Mouse (Mus musculus): Measurements from ENCODE around the gene Slc17a2.
"Not testable (repeated sequence)": the region's sequence is repeated elsewhere in the genome, so short reads cannot be mapped to it uniquely, and the experiment has no call there.

The Slc17a2 gene

DNA sequence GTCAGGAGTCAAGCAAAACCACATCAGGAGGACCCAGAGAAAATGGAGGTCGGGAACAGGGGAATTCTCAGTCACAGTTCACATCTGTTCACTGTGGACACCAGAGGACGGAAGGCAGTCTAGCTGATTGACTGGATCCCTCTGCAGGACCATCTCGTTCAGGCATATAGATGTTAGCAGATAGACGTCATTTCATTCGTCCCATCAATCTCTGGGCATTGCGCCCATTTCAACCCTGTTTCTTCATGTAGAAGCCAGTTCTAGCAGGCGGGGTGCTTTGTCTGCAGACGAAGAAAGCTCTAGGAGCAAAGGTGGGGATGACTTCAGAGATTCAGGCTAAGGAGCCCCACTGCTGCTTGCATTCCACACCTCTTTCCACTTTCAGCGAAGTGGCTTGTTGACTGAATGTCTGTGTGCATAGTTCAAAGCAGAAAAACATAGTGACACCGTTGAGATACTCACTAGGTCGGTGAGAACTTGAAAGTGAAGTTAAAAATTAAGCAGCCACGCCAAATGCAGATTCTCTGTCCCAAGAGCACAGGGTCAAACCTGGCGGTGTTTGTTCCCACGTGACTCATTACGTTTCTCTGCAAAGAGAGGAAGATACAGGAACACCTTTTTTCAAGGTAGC, at the start of gene Slc17a2:
Slc17a2 (plus strand) TSS at position 572 of the 631 bp plus-strand sequence.
- DNase-seq: no peak

DNA sequence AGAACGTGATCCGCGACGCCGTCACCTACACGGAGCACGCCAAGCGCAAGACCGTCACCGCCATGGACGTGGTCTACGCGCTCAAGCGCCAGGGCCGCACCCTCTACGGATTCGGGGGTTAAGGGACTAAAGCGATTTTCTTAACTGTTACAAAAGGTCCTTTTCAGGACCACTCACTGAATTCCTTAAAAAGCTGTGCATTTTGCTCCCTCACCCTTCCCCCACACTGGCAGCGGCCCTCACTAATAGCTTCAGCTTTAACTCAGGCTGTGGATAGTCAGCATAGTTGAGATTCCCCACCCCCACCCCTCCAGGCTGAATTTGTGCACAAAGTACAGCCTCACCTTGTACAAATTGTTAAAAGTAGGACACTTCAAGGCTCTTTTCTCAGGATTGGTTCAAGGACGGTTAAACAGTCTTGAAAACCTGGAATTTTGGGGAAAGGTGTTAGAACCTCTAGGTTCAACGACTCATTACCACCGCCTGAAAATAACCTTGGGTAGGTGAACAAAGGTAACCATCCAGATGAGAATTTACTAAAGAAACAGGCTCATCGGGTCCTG, 49.5 kb upstream of the Slc17a2 start:
- peak; percentile 29 for DNase-seq

- DNase-seq: no peak
These were observed 48.9 kb upstream of the Slc17a2 start for GRCm38 (mm10) chr13:23757921-23758320.

- DNase-seq: no peak
These were observed 47.5 kb upstream of the Slc17a2 start for GRCm38 (mm10) chr13:23759251-23759771.

GRCm38 (mm10) chr13:23759916-23760239, 46.9 kb upstream of the Slc17a2 start:
- DNase-seq: no peak

DNA sequence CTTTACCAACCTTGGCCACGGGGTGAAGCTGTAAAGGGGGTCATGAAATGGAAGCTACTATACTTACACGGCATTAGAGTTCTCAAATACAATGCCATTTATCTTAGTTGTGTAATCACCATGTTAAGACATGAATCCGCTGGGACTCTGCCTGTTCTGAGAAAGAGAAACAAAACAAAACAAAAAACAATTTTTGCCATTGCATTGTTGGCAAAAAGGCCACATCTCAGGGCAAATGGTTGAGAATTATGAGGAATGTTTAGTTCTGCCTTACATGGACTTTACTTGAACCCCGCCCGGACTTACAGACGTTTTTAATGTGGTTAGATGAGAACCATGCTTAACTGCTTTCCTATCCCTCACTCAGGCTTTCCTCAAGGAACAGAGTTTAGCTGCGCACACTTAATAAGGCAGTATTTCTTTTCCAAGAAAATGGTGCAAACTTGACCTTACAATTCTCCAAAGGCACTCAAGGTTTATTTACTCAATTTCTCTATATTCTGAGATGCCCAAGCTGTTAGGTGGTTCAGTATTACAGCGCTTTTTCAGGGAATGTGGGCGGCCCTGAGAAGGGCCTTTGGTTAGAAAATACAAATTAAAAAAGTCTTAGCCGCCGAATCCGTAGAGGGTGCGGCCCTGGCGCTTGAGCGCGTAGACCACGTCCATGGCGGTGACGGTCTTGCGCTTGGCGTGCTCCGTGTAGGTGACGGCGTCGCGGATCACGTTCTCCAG, 46.4 kb upstream of the Slc17a2 start:
- DNase-seq: peak; percentile 57

GRCm38 (mm10) chr13:23760972-23761864, 45.6 kb upstream of the Slc17a2 start, which contains the start of gene Hist1h4a:
Hist1h4a (minus strand) TSS chr13:23761230.
- DNase-seq: peak; percentile 99

GRCm38 (mm10) chr13:23761871-23762821, 44.6 kb upstream of the Slc17a2 start, which contains the start of gene Hist1h3a:
Hist1h3a (minus strand) TSS chr13:23762386.
- peak; percentile 74 for DNase-seq

DNA sequence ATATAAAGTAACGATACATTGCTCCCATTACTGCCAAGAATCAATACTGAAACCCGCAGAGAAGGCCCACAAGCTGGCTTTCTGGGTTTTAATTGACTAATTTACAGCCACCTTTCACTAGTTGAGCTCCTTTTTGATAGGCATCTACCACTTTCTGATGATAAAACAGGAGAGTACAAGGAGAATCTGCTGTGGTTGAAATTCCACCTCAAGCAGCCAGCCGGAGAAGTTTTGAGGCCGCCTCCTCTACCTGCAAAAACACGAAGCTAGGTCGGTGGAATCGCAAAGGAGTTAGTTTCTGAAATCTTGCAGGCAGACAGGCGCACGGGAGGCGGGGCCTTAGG, 43.6 kb upstream of the Slc17a2 start:
- no peak for DNase-seq

GRCm38 (mm10) chr13:23763586-23764323, 43.0 kb upstream of the Slc17a2 start, which contains the start of gene Hist1h1a:
Hist1h1a (plus strand) TSS chr13:23763666.
- peak; percentile 93 for DNase-seq

GRCm38 (mm10) chr13:23764324-23765171, 42.2 kb upstream of the Slc17a2 start:
- no peak for DNase-seq

- DNase-seq: no peak
These were observed 41.6 kb upstream of the Slc17a2 start for GRCm38 (mm10) chr13:23765172-23765513.

DNA sequence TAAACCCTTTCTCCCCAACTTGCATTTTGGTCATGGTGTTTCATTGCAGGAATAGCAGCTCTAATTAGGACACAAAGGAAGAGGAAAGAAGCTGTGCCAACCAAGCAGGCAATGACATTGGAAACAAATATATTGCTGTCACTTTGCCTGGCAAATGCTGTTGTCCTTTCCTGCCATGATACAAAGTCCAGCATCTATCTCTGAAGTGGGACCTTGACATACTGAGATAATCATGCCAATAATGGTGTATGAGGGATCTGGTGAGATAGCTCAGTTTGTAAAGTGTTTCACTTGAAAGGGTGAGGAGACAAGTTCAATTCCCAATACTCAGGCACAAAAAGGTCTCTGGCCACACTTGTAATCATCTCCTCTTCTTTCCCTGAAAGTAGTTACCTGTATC, 40.0 kb upstream of the Slc17a2 start:
- no peak for DNase-seq

- DNase-seq: no peak
These were observed 37.9 kb upstream of the Slc17a2 start for GRCm38 (mm10) chr13:23768834-23769397.

- not testable (repeated sequence) for DNase-seq
These were observed 37.2 kb upstream of the Slc17a2 start, which contains the start of gene Trim38 for GRCm38 (mm10) chr13:23769613-23770012. Trim38 (plus strand) TSS chr13:23769913.

DNA sequence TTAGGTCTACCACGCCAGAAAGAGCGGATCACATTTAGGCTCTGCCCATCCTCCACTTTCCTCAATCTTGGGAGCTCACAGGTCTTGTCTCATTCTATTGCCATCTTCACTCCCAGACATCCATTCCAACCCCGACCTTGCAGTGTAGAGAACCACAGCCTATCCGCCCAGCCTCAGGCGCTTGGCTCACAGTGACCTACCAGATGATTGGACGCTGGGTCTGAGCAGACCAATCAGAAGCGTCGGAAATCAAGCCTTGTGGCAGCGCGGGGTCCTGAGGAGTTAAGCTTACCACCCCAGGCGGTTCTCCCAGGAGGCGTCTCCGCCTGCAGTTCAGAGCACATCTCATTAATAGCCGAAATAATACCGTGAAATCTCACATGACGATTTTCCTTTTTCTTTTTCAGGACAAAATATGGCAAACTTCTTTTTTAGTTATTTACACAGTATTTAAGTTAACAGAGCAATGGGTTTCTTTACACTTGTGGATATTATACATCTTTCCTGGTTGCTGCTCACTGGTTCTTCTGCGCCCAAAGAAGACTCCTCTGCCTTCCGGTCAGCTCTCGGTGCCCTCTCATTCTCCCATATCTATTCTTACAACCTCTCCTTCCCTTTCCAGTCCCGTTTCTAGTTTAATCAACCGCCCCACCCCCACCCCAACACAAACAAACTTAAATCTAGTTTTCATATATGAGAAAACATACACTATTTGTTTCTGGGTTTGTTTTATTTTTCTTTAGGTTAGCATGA, 34.1 kb upstream of the Slc17a2 start:
- no peak for DNase-seq

- no peak for DNase-seq
These were observed 28.5 kb upstream of the Slc17a2 start for GRCm38 (mm10) chr13:23778339-23778738.

GRCm38 (mm10) chr13:23779025-23779424, 27.8 kb upstream of the Slc17a2 start:
- DNase-seq: no peak

- DNase-seq: peak; percentile 60
These were observed 14.3 kb upstream of the Slc17a2 start for GRCm38 (mm10) chr13:23792520-23792919.

Data from thymus, postnatal 14 days (tissue).